Mouse (Mus musculus): ENCODE results near the gene Fcna. TPM values are rescaled to one million over a fixed set of nuclear protein-coding genes. Genes with fewer than 3 reads are reported as not detected.

Fcna gene
- total RNA-seq (2023), result 2.1 TPM

GRCm38 (mm10) chr2:25627811-25628210 is at the start of gene Fcna:
Fcna (minus strand) TSS chr2:25628030.

DNA sequence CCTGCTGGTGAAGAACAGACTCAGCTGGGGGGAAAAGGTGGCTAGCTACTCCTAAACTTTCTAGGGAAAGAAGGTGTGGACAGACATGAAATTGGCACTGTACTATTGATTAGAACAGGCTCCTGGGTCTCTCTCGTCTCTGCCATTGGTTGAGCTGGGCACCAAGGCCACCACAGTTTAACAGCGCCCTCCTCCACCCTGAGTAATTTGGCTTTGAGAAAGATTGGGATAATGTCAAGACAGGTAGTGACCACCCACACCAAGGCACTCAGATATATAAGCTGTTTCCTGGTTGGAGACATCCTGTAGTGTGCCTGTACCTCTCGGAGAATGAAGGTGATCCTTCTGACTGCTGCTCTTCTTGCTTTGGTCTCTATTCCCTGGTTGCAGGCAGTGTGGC is 48.7 kb upstream of the Fcna start, which contains the start of gene Lcn6:
Lcn6 (plus strand) TSS at position 301 of the 400 bp plus-strand sequence.

DNA sequence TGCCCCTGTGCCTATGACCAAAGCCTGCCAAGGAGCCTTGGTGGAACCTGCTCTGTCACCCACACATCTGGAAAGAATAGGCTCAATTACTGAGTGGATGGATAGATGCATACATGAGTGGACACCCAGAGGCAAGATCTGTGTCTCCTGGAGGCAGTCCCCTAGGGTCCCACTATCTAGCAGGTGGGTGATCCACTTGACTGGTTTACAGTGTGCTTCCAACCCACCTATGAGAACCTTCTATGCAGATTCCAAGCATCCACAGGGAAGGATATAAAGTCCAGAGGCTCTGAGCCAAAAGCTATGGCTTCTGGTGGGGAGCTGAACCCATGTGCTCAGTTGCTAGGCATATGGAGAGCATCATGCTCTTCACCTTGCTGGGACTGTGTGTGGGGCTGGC is 29.8 kb upstream of the Fcna start, which contains the start of gene Lcn5:
Lcn5 (plus strand) TSS at position 301 of the 400 bp plus-strand sequence.

DNA sequence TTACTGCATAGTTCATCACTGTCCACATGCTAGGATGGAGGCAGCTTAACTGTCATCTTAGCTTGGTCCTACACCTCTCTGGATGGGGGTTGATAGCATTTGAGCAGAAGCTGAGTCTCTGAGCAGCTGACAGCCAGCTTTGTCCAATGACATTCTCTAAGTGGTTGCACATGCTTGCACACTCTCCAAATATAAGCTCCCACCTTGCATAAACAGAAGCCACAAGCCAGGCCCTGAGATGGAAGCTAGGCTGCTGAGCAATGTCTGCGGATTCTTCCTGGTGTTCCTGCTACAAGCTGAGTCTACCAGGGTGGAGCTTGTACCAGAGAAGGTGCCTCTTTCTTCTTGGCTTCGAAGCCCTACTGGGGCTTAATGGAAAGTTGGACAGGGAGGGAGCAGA is 25.1 kb upstream of the Fcna start, which contains the start of gene Lcn8:
Lcn8 (plus strand) TSS at position 219 of the 400 bp plus-strand sequence.

DNA sequence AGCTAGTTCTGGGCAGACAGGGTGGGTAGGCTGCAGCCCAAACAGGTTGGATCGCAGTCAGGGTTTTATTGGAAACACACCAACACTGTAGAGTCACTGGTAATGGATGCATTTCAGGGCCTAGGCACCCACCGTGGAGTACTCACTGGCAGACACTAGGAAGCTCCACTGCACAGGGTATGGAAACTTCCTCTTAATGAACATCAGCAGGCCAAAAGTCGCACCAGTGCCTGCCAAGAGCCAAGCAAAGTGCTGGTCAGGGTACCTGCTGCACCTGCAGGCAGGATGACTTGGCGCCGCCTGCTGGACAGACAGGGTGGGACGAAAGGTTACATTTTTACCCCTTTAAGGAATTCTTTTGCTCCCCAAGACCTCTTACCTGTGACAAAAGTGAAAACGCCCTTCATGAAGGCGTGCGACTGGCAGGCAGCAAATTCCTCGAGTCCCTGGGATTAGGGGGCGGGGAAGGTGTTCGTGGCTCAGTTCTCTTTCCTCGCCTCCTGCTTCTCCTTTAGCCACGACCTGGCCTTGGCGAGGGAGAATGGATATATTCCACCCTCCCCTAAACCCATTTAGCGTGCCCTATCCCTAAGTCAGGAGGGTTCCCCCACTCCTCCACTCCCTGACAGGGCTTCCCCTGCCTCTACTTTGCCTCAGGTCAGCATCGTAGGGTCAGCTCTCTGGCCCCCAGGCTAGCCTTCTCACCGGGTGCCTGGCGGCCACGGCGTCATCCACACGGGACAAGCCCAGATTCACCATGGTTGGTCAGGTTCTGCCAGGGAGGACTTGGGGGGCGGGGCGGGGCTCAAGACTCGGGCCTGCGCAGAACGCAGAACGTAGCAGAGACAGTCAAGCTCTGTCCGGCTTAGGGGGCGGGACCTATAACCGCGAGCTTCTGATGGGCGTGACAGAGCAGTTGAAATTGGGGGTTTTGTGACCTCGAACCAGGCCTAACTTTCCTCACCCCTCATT is 6.3 kb downstream of the Fcna start, which contains the start of gene Tmem141:
Tmem141 (minus strand) TSS at position 777 of the 972 bp plus-strand sequence.

DNA sequence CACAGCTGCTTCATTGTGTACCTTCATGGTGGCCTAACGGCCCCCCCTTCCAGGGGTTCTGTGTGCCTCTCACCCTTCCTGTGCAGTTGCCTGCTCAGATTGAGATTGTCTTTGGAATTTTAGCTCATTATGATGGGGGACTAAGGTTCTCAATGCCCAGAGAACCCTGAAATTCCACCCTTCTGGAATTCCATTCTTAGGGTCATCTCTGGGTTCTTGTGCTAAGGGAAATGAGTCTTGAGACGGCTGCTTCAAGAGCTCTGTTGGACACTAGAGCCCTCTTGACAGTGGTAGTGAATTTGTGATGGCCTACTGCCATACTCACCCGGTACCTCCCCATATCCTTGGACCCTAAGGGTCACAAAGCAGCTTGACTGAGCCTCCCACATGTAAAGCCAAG is 10.3 kb downstream of the Fcna start, which contains the start of gene Ccdc183:
Ccdc183 (minus strand) TSS at position 101 of the 400 bp plus-strand sequence.

GRCm38 (mm10) chr2:25607761-25608622 is 19.8 kb downstream of the Fcna start, which contains the start of gene Rabl6:
Rabl6 (minus strand) TSS chr2:25608521.

GRCm38 (mm10) chr2:25581294-25581864 is 46.5 kb downstream of the Fcna start, which contains the start of gene Ajm1:
Ajm1 (minus strand) TSS chr2:25581757.

Other genes with a start within 250 kb of the Fcna start
- gene Entpd2, start 232.2 kb downstream of the Fcna start, total RNA-seq (2023), result not detected
- 2.3 TPM for gene Npdc1, start 228.7 kb downstream of the Fcna start, total RNA-seq (2023)
- 0.52 TPM for gene Fut7, start 204.8 kb downstream of the Fcna start, total RNA-seq (2023)
- gene Abca2, start 199.3 kb downstream of the Fcna start, total RNA-seq (2023), result 80.3 TPM
- gene Clic3, start 171.2 kb downstream of the Fcna start, total RNA-seq (2023), result not detected
- 83.0 TPM for gene Paxx, start 166.9 kb downstream of the Fcna start, total RNA-seq (2023)
- gene Ptgds, start 158.0 kb downstream of the Fcna start, total RNA-seq (2023), result not detected
- not detected for gene Lcn12, start 134.1 kb downstream of the Fcna start, total RNA-seq (2023)
- gene Fbxw5, start 127.3 kb downstream of the Fcna start, total RNA-seq (2023), result 60.4 TPM
- not detected for gene C8g, start 126.3 kb downstream of the Fcna start, total RNA-seq (2023)
- 40.5 TPM for gene Traf2, start 81.1 kb downstream of the Fcna start, total RNA-seq (2023)
- gene Edf1, start 70.2 kb downstream of the Fcna start, total RNA-seq (2023), result 100 TPM
- gene Mamdc4, start 53.2 kb downstream of the Fcna start, total RNA-seq (2023), result 2.0 TPM
- 18.9 TPM for gene Phpt1, start 52.8 kb downstream of the Fcna start, total RNA-seq (2023)
- gene Ajm1, start 46.3 kb downstream of the Fcna start, total RNA-seq (2023), result 0.70 TPM
- gene Rabl6, start 19.5 kb downstream of the Fcna start, total RNA-seq (2023), result 115 TPM
- gene Ccdc183, start 10.4 kb downstream of the Fcna start, total RNA-seq (2023), result not detected
- gene Tmem141, start 6.0 kb downstream of the Fcna start, total RNA-seq (2023), result 0.80 TPM
- not detected for gene Lcn8, start 25.1 kb upstream of the Fcna start, total RNA-seq (2023)
- gene Lcn5, start 29.9 kb upstream of the Fcna start, total RNA-seq (2023), result not detected
- gene Lcn6, start 48.8 kb upstream of the Fcna start, total RNA-seq (2023), result not detected
- gene Lcn10, start 54.7 kb upstream of the Fcna start, total RNA-seq (2023), result not detected
- not detected for gene Obp2a, start 72.0 kb upstream of the Fcna start, total RNA-seq (2023)
- gene Bmyc, start 78.7 kb upstream of the Fcna start, total RNA-seq (2023), result 16.7 TPM
- gene Obp2b, start 109.0 kb upstream of the Fcna start, total RNA-seq (2023), result not detected
- gene Lcn3, start 137.5 kb upstream of the Fcna start, total RNA-seq (2023), result not detected
- gene Lcn11, start 149.0 kb upstream of the Fcna start, total RNA-seq (2023), result not detected
- gene Gm13539, start 154.2 kb upstream of the Fcna start, total RNA-seq (2023), result not detected
- gene Glt6d1, start 187.8 kb upstream of the Fcna start, total RNA-seq (2023), result not detected
- gene Lcn9, start 195.1 kb upstream of the Fcna start, total RNA-seq (2023), result not detected
- not detected for gene Sohlh1, start 219.2 kb upstream of the Fcna start, total RNA-seq (2023)
- gene Kcnt1, start 235.7 kb upstream of the Fcna start, total RNA-seq (2023), result not detected

All from CD8-positive naive resting alpha-beta T cell, adult 57 days (primary cell).